Mouse (Mus musculus) neural tube, embryonic 14.5 days (tissue): ENCODE measurements around the gene Zfyve27. TPM values are rescaled to one million over a fixed set of nuclear protein-coding genes. Genes with fewer than 3 reads are reported as not detected.
A peak's percentile ranks its signal among the peaks of the same experiment; 100 is the strongest.

ENCODE experiments used
- ATAC-seq: fragments of 200-750 bp; cut with Nextera tagmentation; 2 replicates; pipeline ENCODE4 v1.8.0; 2017; ENCODE audit warnings: low read depth, mild to moderate bottlenecking, moderate TSS enrichment, moderate library complexity
- H3K27ac ChIP-seq: fragments of 300-500 bp; sonication (generic); 2 replicates; pipeline ENCODE4 v1.5.1; 2014; ENCODE audit warnings: low read depth, mild to moderate bottlenecking, control low read depth, low read length, moderate library complexity, mixed read lengths
- H3K27me3 ChIP-seq: fragments of 300-500 bp; sonication (generic); 2 replicates; pipeline ENCODE4 v1.6.1; 2014; ENCODE audit warnings: low read length; ENCODE audit not compliant: control insufficient read depth, insufficient read depth
- H3K36me3 ChIP-seq: fragments of 300-500 bp; sonication (generic); 2 replicates; pipeline ENCODE4 v1.6.1; 2014; ENCODE audit warnings: low read length, mixed read lengths; ENCODE audit not compliant: control insufficient read depth, insufficient read depth
- H3K4me1 ChIP-seq: fragments of 300-500 bp; sonication (generic); 2 replicates; pipeline ENCODE4 v1.6.1; 2014; ENCODE audit warnings: low read length; ENCODE audit not compliant: control insufficient read depth, insufficient read depth
- H3K4me2 ChIP-seq: fragments of 300-500 bp; sonication (generic); 2 replicates; pipeline ENCODE4 v1.6.1; 2014; ENCODE audit warnings: mild to moderate bottlenecking, low read depth, low read length, control low read depth
- H3K4me3 ChIP-seq: fragments of 300-500 bp; sonication (generic); 2 replicates; pipeline ENCODE4 v1.5.1; 2014; ENCODE audit warnings: low read depth, low read length, control low read depth, mixed read lengths
- H3K9ac ChIP-seq: fragments of 300-500 bp; sonication (generic); replicated peaks from 2 replicates; pipeline ENCODE4 v1.6.1; 2014; ENCODE audit warnings: low read depth, mild to moderate bottlenecking, control low read depth, low read length, mixed read lengths
- H3K9me3 ChIP-seq: fragments of 300-500 bp; sonication (generic); 2 replicates; pipeline ENCODE4 v1.6.1; 2016; ENCODE audit warnings: low read length; ENCODE audit not compliant: control insufficient read depth
- WGBS: fragments of 180-500 bp; shearing (Covaris S2); extraction: QIAGEN DNeasy Blood & Tissue Kit; methylation state at CpG from one replicate; pipeline ENCODE4 v1.1.7; 2014; 5-methylcytosine and 5-hydroxymethylcytosine counted together
- polyA plus RNA-seq: library from polyadenylated mRNA; unstranded; fragments of >200 nt; fragmentation: Nextera tagmentation; extraction: Ambion mirVana; gene quantifications from 2 replicates; pipeline ENCODE4 v1.2.1, GENCODE M21; 2014

Zfyve27 gene
- polyA plus RNA-seq, 1 experiment from 2014 or later = 34.2 TPM

DNA sequence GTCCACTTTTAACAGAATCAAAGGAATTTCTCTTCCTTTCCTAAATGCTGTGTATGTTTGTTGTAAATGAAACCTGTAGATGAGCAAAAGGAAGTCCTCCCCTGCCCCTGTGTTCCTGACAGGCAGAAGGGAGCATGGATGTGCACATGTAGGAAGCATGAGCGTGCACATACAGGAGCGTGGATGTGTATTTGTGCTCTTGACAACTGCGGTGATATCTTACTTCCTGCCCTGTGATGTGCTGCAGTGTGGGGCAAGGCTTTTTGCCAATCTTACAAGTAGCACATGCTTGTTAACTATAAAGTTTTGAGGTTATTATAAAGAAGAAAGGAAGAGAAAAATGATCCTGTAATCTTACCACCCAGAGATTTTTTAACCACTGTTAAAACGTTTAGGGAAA, 26.0 kb downstream of the Zfyve27 start:
- ATAC-seq = no peak
- Histone ChIP-seq H3K9me3 (no peaks in the 10 kb centered on the region), H3K27ac (no peak overlapping the region), H3K36me3 (peaks cover 22% of the 10 kb centered on the region), H3K4me3 (no peak overlapping the region), H3K4me2 (no peak overlapping the region), H3K27me3 (no peaks in the 10 kb centered on the region), H3K9ac (no peak overlapping the region), H3K4me1 (no peaks in the 10 kb centered on the region)
- WGBS = 88% methylated on average over 4 of the region's 4 CpGs

DNA sequence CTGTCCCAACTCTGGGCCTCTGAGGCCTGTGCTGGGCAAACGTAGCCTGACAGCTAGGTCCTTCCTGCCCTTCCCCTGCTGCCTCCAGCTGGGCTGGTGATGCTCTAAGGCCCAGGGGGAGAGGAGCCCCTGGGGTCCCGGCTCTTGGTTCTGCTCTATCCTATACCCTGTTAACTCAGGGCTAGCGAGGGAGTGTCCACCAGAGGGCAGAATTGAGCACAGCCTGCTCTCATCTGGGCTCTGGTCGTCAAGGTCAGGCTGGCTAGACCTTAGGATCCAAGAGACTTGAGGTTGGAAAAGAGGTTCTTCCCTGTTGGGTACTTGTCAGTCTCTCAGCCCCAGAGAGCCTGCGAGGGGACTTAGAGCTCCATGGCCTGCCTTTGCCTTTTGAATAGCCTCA, 26.7 kb downstream of the Zfyve27 start:
- H3K36me3 ChIP-seq = peaks cover 22% of the 10 kb centered on the region
- WGBS = 18% methylated on average over 5 of the region's 5 CpGs
- no peak overlapping the region for H3K4me2 ChIP-seq
- no peak overlapping the region for H3K9ac ChIP-seq
- no peak overlapping the region for H3K4me3 ChIP-seq
- no peaks in the 10 kb centered on the region for H3K27me3 ChIP-seq
- ATAC-seq = peak; percentile 58
- H3K9me3 ChIP-seq = no peaks in the 10 kb centered on the region
- no peak overlapping the region for H3K27ac ChIP-seq
- H3K4me1 ChIP-seq = no peaks in the 10 kb centered on the region

DNA sequence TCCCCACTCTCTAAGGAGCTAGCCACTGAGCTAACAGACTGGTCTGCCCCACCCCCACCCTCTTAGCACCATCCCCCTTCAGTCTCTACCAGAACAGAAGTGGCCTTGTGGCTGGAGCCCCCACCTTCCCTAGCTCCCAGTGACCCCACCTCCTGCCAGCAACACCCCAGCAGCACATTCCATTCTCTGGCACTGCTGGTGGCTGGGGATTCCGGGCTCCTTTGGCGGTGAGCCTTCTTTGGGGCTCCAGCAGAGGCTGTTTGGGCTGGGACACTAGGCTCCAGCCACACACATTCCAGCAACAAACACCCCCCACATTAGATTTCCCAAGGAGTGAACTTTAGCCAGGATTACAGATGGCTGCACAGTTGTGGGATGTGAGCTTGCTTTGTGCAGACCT, 29.6 kb downstream of the Zfyve27 start:
- 57% methylated on average over 2 of the region's 2 CpGs for WGBS
- ATAC-seq = no peak; the same call in 1 of the 2 replicates
- H3K4me2 ChIP-seq = no peak overlapping the region
- no peaks in the 10 kb centered on the region for H3K27me3 ChIP-seq
- H3K4me1 ChIP-seq = no peaks in the 10 kb centered on the region
- H3K36me3 ChIP-seq = peaks cover 13% of the 10 kb centered on the region; the same call in 1 of the 2 replicates
- H3K4me3 ChIP-seq = no peak overlapping the region
- H3K27ac ChIP-seq = no peak overlapping the region
- no peak overlapping the region for H3K9ac ChIP-seq
- no peaks in the 10 kb centered on the region for H3K9me3 ChIP-seq

DNA sequence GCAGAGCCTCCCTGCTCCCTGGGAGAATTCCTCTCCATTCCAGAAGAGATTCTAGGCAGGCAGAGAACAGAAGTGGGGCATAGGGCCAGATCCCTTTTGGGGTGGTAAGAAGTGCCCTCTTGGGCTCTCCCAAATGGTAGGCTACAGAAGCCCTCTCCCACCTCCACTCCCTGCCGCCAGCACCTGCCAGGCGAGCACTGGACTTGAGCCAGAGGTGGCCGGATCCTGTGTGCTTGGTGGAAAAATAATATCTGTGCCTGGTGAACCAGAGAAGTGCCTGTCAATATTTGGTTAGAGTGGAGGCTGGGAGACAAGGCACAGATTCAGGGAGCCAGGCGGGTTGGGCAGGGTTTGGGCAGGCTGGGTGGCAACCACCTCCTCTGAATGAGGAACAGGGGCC, 32.6 kb downstream of the Zfyve27 start:
- no peak for ATAC-seq
- H3K4me3 ChIP-seq = no peak overlapping the region
- peaks cover 2% of the 10 kb centered on the region; the same call in 1 of the 2 replicates for H3K4me1 ChIP-seq
- H3K9me3 ChIP-seq = no peaks in the 10 kb centered on the region
- H3K9ac ChIP-seq = no peak overlapping the region
- peaks cover 17% of the 10 kb centered on the region for H3K27me3 ChIP-seq
- H3K27ac ChIP-seq = no peak overlapping the region
- 69% methylated on average over 4 of the region's 4 CpGs for WGBS
- no peak overlapping the region for H3K4me2 ChIP-seq
- H3K36me3 ChIP-seq = peaks cover 7% of the 10 kb centered on the region; the same call in 1 of the 2 replicates

DNA sequence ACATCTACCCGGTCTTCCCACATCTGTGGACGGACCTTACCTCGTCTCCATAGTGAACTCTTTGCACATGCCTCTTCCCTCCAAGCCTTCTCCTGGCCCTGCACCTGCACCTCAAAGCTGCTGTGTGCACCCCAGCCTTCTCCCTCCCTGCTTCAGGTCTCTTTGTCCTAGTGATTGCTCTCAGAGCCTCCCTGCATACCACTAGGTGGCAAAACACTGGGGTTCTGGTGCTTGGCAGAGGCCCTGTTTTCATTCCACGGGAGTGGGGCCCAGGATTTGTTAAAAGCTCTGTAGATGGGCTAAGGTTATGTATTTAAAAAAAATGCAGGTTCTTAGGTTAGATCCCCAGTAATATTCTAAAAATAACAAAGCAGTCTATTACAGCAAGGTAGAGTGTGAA, 33.3 kb downstream of the Zfyve27 start:
- 77% methylated on average over 4 of the region's 4 CpGs for WGBS

DNA sequence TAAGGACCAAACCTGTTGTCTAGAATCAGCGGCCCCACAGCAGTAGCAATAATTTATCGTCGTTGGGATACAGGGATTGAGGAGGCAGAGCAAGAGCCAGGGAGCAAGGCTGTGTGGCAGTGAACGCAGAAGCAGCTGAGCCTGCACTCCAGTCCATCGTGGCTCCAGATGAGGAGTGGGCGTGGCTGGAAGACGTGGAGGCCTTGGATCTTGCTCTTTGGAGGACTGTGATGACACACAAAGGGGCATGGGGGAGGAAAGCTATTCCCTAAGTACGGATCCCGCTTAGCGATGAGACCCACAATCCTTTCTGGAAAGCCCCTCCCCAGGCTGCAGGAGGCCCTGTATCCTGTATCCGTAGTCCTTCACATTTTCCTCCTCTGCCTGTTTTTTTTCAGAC, 34.3 kb downstream of the Zfyve27 start:
- Histone ChIP-seq H3K4me3 (no peak overlapping the region), H3K4me2 (no peak overlapping the region), H3K27ac (no peak overlapping the region), H3K4me1 (peaks cover 4% of the 10 kb centered on the region; the same call in 1 of the 2 replicates), H3K9me3 (no peaks in the 10 kb centered on the region), H3K27me3 (peaks cover 34% of the 10 kb centered on the region), H3K9ac (no peak overlapping the region), H3K36me3 (no peaks in the 10 kb centered on the region)
- 50% methylated on average over 11 of the region's 11 CpGs for WGBS
- ATAC-seq = no peak

More for the DNA sequence above, 33.3 kb downstream of the Zfyve27 start:
- Histone ChIP-seq H3K36me3 (0 out of 2 replicates have a peak, but pooled peaks cover under 1% of the 10 kb centered on the region), H3K4me2 (no peak overlapping the region), H3K4me3 (no peak overlapping the region), H3K4me1 (peaks cover 4% of the 10 kb centered on the region; the same call in 1 of the 2 replicates), H3K9ac (no peak overlapping the region), H3K27ac (no peak overlapping the region), H3K27me3 (peaks cover 24% of the 10 kb centered on the region), H3K9me3 (no peaks in the 10 kb centered on the region)
- no peak for ATAC-seq

DNA sequence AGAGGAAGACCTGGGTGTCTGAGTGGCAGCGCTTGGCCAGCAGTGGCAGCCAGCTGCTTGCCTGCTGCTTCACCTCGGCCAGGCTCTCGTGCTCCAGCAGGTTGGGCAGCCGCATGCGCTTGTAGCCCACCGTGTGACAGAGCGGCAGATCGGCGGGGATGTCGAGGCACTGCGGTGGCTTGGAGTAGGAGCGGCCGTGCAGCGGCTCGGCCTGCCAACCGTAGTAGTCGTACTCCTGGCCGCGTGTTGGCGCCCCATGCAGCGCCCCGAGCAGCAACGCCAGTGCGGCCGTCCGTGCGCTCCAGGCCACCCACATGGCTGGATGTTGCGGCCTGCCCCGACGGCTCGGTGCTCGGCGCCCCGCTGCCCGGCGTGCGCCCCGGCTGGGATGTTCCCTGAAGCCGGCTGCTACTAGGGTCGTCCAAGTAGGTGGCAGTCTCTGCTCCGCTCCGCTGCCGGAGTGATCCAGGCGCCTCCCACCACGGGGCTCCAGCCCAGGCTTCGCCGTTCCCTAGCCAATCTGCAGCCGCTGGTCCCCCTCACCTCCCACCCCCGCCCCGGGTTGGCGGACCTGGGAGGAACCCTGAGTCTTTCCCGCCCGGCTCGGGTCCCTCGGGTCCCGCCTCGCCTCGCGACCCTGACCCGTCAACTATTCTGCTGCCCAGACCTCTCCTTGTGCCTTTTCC, 38.1 kb downstream of the Zfyve27 start, which contains the start of gene Sfrp5:
Gene Sfrp5 (minus strand): TSS at position 557 of the 686 bp plus-strand sequence.
- peak within 1 kb of the TSS; percentile 29 for H3K4me3 ChIP-seq
- H3K4me1 ChIP-seq = peaks cover 9% of the 10 kb centered on the region
- no peak within 1 kb of the TSS for H3K27ac ChIP-seq
- no peaks in the 10 kb centered on the region for H3K9me3 ChIP-seq
- peak; percentile 53; the same call in 1 of the 2 replicates for ATAC-seq
- peak within 1 kb of the TSS; percentile 41 for H3K9ac ChIP-seq
- peaks cover 38% of the 10 kb centered on the region for H3K27me3 ChIP-seq
- under 1% methylated on average over 57 of the region's 60 CpGs for WGBS
- H3K4me2 ChIP-seq = peak within 1 kb of the TSS; percentile 44
- no peaks in the 10 kb centered on the region for H3K36me3 ChIP-seq

DNA sequence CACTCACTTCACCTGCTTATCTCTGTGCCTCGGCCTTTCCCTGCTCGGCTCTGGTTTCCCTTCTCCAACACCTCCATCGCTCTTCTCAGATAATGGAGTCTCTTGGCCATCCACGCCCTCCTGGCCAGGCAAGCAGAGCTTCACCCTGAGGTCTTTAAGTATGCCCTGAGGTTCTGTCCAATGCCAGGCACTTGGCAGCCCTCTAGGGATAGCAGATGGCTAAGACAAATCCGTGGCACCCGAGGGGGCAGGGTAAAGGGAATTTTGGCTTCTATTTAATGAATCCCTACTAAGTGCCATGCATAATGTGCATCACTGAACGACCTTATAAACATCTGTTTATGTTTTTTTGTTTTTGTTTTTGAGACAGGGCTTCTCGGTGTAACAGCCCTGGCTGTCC, 38.7 kb downstream of the Zfyve27 start:
- Histone ChIP-seq H3K27ac (no peak overlapping the region), H3K9me3 (no peaks in the 10 kb centered on the region), H3K4me2 (peak overlapping the region; percentile 44; the same call in 1 of the 2 replicates), H3K36me3 (no peaks in the 10 kb centered on the region), H3K9ac (no peak overlapping the region), H3K4me3 (peak overlapping the region; percentile 29), H3K27me3 (peaks cover 38% of the 10 kb centered on the region), H3K4me1 (peaks cover 9% of the 10 kb centered on the region)
- ATAC-seq = no peak
- WGBS = 35% methylated on average over 8 of the region's 8 CpGs

DNA sequence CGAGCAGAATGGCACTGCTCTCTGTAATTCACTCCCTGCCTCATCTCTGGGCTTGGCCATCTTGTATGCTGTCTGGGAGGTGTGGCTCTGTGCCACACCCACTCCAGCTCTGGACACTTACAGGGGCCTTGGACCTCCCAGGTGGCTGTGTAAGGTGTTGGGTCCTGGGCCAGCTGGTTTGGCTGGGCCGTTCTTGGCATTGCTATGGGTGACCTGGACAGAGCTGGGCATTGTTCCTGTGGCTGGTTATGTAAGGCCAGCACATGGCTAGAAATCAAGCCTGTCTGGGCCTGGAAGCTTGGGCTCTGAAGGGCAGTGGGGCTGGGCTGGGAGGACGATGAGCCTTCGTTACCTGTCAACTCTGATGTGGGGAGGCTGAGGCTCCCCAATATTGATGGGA, 40.6 kb downstream of the Zfyve27 start:
- H3K27me3 ChIP-seq = peaks cover 34% of the 10 kb centered on the region
- 91% methylated on average over 4 of the region's 4 CpGs for WGBS
- no peak overlapping the region for H3K9ac ChIP-seq
- no peak overlapping the region for H3K4me3 ChIP-seq
- peaks cover 9% of the 10 kb centered on the region for H3K4me1 ChIP-seq
- H3K27ac ChIP-seq = 0 out of 2 replicates have a peak overlapping the region, but pooled peaks have one; percentile 23
- H3K9me3 ChIP-seq = no peaks in the 10 kb centered on the region
- no peak for ATAC-seq
- no peaks in the 10 kb centered on the region for H3K36me3 ChIP-seq
- H3K4me2 ChIP-seq = no peak overlapping the region
